Mouse (Mus musculus) T-cell, adult 2 months (primary cell): Measurements from ENCODE around the gene Wbp1l.
A peak's percentile ranks its signal among the peaks of the same experiment; 100 is the strongest.
"Not testable (repeated sequence)": the region's sequence is repeated elsewhere in the genome, so short reads cannot be mapped to it uniquely, and the experiment has no call there.

Experiments
- DNase-seq: peaks from one replicate; pipeline ENCODE4 v3.0.0; 2022; ENCODE audit warnings: low spot score

The Wbp1l gene

DNA sequence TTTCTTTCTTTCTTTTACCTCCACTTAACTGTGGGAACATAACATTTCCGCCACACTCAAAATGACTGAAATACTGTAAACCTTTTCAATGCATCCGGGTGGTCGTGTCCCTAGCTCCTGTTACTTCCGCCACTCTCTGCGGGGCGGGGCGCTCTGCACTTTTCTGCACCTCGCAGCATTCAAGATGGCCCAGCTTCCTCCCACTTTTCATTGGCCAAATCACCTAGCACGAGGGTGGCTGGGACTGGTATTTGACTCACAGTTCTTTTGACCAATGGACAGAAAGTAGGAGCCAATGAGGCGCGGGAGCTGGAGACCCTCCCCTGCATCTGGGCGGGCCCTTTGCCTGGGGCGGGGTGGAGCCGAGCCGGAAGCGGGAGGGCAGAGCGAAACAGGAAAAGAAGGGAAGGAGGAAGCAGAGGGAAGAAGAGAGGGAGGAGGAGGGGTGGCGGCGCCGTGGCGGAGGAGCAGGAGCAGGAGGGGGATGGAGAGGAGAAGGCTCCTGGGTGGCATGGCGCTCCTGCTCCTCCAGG, at the start of gene Wbp1l:
Wbp1l (plus strand) TSS at position 365 of the 533 bp plus-strand sequence.
- peak; percentile 98 for DNase-seq

- no peak for DNase-seq
Observed at GRCm38 (mm10) chr19:46550385-46550784, 48.5 kb upstream of the Wbp1l start.

GRCm38 (mm10) chr19:46552496-46552895, 46.4 kb upstream of the Wbp1l start:
- no peak for DNase-seq

- no peak for DNase-seq
Observed at GRCm38 (mm10) chr19:46553541-46553955, 45.3 kb upstream of the Wbp1l start.

GRCm38 (mm10) chr19:46558009-46558408, 40.9 kb upstream of the Wbp1l start:
- DNase-seq, result no peak

DNA sequence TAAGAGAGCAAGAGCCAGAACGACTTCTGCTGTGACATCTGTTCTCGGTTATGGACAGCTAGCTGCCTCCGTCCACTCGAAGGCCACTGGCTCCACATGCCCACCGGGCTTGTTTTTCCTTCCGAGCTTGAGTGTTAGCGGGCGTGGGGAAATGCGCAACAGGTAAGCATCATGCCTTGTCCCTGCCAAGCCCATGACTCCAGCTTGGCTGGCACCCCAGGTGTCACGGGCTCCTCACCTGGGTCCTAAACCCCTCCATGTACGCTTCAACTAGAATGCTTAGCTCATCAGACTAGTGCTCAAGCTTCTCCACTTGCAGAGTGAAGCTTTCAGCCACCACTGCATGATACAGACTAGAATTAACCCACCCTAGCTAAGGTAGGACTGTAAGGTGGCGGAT, 40.3 kb upstream of the Wbp1l start:
- DNase-seq, result no peak

- peak; percentile 45 for DNase-seq
Observed at GRCm38 (mm10) chr19:46562132-46562531, 36.8 kb upstream of the Wbp1l start.

DNA sequence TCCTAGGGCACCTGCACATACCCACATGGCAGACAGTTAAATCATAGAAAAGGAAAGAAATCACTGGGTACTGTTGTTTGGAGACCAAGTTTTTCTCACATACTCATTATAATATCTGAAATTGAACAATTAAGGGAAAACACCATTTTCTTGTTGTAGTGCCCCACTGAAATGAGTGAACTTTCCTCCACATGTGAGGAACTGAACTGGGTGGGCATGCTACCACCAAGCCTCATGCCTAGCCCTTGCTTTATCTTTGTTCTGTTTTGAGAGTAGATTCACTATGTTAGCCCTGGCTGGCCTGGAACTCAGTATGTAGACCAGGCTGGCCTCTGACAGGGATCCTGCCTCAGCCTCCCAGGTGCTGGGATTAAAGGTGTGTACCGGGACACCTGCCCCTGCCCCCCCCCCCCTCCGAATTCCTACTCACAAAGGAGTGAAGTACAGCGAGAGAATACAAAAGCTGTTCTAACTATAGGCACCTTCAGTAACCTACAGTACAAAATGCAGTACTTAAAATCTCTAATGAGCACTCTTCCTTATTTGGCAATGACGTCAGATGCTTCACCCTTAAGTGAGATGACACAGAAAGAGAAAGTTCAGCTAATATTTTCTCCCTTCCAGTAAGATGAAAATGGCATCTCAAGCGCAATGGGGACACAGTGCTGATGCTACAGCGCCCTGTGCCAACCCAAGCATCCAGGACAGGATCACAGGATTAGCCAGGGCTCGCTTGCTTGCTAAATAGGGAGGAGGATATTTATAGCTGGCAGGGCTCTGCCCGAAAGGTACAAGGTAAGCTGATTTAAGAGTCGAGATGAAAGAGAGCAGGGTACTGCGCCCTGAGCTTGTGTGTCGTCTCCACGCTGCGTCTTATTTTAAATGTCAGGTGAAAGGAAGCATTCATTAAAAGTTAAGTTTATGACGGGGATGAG, 36.0 kb upstream of the Wbp1l start:
- no peak for DNase-seq

- no peak for DNase-seq
Observed at GRCm38 (mm10) chr19:46563603-46564002, 35.3 kb upstream of the Wbp1l start.

- DNase-seq, result no peak
Observed at GRCm38 (mm10) chr19:46564043-46564462, 34.8 kb upstream of the Wbp1l start.

DNA sequence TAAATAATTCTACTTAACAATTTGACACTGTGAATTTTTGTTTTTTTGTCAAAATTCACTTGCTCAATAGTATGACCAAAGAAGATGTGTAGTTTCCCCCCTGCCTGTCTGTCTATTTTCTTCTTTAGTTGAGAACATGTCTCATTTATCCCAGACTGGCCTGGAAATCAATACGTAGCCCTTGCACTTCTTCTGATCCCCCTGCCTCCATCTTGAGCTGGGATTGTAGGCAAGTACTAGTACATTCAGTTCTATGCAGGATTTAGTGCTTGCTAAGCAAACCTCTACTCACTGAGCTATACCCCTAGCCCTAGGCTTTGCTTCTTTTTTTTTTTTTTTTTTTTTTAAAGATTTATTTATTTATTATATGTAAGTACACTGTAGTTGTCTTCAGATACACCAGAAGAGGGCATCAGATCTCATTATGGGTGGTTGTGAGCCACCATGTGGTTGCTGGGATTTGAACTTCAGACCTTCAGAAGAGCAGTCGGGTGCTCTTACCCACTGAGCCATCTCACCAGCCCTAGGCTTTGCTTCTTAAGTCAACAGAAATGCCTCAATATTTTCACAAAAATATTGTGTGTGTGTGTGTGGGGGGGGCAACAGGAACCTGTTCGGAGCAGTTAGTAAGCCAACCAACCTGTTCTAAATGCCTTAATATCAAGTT, 27.5 kb upstream of the Wbp1l start:
- DNase-seq, result not testable (repeated sequence)

DNA sequence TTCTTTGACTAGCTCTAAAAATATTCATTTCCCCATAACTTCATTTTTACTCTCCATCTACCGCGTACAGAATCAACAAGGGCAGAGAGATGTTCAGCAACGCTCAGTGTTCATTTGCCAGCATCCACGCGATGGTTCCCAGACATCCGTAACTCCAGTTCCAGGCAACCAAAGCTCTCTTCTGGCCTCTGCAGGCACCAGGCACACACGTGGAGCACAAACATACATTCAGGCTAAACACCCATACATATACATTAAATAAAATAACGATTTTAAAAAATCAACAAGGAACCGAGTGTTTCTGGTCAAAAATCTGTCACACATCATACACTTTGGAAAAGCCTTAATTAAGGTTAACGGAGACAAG, 27.0 kb upstream of the Wbp1l start:
- DNase-seq, result no peak

- no peak for DNase-seq
Observed at GRCm38 (mm10) chr19:46572548-46572947, 26.3 kb upstream of the Wbp1l start.

GRCm38 (mm10) chr19:46572951-46573937, 25.6 kb upstream of the Wbp1l start, which contains the start of the genes Arl3 and Sfxn2:
TSS of gene Arl3 (minus strand) at chr19:46573198.
TSS of gene Sfxn2 (plus strand) at chr19:46573365.
- peak; percentile 94 for DNase-seq

DNA sequence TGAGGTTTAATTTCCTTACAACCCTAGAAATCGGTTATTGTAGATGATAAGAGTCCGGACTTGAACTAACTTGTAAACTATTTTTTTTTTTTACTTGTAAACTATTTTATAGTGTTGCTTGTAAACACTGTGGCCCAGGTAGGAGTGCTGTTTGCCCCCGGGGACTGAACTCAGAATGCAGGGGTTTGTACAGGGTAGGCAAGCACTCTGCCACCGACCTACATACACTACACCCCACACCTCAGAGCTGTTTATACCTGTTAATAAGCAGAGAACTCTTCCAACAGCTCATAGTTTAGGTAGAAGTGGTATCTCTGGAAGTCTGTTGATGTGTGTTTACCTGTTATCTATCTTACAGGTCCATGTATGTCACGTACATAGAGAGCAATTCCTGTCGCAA, 24.9 kb upstream of the Wbp1l start:
- DNase-seq, result no peak

- DNase-seq, result no peak
Observed at GRCm38 (mm10) chr19:46575196-46575595, 23.7 kb upstream of the Wbp1l start.

DNA sequence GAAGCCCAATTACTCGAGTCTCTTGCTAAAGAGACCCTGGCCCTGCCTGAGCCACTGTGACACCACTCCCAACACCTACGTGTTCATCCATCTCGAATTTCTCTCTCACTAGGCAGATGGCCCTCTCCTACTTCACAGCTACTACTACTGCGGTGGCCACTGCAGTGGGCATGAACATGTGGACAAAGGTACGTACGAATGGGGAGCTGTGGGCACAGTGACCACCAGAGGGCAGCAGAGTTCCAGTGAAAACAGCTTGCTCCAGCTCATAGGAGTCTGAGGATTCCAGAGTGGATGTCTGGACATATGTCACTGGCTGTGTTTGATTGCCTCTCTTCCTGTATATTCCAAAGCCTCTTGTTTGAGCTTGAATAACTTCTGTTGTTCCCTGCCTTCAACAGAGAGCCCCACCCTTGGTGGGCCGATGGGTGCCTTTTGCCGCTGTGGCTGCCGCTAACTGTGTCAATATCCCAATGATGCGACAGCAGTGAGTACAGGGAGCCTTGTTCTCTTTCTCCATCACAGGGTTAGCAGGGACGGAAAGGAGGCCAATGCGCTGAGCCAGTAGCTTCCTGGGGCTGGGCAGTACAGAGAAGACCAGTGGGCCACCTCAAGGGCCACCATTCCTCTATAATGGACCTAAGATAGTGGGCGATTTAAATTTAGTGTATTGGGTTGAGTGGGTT, 10.9 kb upstream of the Wbp1l start:
- DNase-seq, result peak; percentile 67

DNA sequence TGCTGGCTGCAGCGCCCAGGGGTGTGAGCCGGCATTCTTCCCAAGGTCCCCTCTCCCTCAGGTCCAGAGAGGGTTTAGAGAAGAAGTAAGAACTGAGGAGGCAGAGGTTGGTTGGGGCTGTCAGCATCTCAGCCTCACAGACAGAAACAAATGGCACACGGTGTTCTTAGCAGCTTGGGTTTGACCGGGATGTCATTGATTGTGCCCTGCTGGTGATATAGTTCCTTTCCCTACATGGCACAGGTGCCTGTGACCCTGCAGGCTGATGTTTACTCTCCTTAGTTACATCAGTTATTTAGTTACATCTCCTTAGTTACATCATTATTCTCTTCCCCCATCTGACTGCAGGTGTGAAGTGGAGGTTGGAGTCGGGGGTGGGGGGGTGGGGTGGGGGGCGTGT, 7.3 kb upstream of the Wbp1l start:
- no peak for DNase-seq

- no peak for DNase-seq
Observed at GRCm38 (mm10) chr19:46592751-46593439, 6.0 kb upstream of the Wbp1l start.

DNA sequence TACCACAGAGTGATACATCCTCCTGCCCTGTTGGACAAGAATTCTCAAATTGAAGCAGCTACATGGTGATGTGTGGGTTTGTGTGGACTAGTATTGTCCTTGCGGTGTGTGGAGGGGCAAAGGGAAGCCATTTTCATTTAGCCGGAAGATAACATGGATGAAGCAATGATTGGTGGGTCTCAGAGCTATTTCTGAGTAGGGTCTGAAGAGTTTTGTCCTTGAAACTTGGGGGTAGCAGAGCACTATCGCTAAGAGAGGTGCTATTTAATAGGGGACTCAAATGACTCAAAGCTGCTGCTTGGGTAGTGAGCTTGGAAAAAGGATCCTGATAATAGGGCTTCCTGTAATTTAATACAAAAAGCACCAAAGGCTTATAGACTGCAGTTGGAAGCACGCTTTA, 697 bp upstream of the Wbp1l start:
- DNase-seq, result no peak
